Mouse (Mus musculus) cortical plate, adult 2 months (tissue): ENCODE data around the gene Crtam.

ENCODE experiments used
- CTCF ChIP-seq: fragments of 200-500 bp; IDR thresholded peaks from 2 replicates; pipeline ENCODE4 v1.5.1; 2011; ENCODE audit warnings: mild to moderate bottlenecking, control low read depth, low read length; ENCODE audit not compliant: insufficient read depth; ENCODE audit errors: extremely low read depth
- POLR2A ChIP-seq: fragments of 200-500 bp; IDR thresholded peaks from 2 replicates; pipeline ENCODE4 v1.6.1; 2011; ENCODE audit warnings: mild to moderate bottlenecking, low read length, control low read depth; ENCODE audit not compliant: insufficient read depth; ENCODE audit errors: extremely low read depth

- TF ChIP-seq CTCF (no peak), POLR2A (no peak)
These were observed 40.1 kb downstream of the Crtam start for GRCm38 (mm10) chr9:40964418-40964714.
